Mouse (Mus musculus): ENCODE measurements at regions not wholly inside any gene's neighbourhood (a gene's known extent, or its start where the extent isn't known, plus 50 kb on each side); places are given as distances from the start of the nearest gene placed in this dataset.

DNA sequence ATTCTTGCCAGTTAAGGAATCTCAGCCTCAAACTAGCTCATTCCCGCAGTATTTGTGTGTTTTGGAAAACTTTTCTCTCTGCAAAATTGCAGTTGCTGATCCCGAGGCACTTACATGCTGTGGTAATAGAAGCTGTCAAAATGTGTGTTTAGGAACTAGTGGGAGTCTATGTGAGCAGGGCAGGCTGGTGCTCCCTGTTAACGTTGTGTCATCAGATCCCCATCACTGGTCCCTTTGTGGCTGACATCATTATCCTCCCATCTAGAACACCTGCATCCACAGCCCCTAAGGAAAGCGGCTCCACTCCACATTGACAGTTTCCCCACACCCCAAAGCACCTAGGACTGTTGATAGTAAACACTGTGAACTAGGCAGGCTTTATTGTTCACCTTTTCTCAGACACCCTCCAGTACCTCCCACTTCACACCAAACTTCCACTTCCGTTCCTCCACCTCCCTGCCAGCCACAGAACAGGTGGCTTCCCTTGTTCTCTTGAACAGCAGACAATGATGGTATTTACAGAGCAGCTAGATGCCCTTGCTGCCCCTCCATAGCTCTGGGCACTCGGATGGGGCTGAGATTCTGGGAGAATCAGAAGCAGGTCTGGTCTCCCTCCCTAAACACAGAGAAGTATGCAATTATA, 275.8 kb downstream of the Gm19410 start:
- peak; percentile 54 for DNase-seq (ENCODE audit: low read depth)

DNA sequence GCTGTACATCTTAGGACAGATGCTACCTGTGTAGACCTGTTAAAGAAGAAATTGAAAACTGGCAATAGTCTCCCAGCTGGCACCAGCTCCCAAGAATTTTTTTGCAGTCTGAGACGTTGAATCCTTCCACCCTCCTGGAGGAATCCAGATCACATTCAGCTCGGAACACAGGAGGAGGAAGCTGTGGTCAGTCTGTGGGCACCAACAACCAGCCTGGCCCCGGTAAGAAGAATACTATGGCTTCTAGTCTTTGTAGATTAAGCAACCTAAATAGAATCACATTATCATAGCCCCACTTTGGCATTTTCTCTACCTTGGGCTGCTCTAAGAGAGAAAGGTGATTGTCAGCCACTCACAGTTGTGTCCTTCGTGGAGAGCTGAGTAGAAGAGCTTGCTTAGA, 277.0 kb downstream of the Gm19410 start:
- DNase-seq (ENCODE audit: low read depth), result no peak
